Mouse (Mus musculus) intestine, postnatal 0 days (tissue): ENCODE data around the gene Hcrt. TPM values are rescaled to one million over a fixed set of nuclear protein-coding genes. Genes with fewer than 3 reads are reported as not detected.

Source experiments
- ATAC-seq: fragments of 200-750 bp; cut with Nextera tagmentation; 2 replicates; pipeline ENCODE4 v1.8.0; 2017; ENCODE audit warnings: mild to moderate bottlenecking, moderate TSS enrichment, moderate library complexity
- H3K27ac ChIP-seq: fragments of 300-500 bp; sonication (generic); 2 replicates; pipeline ENCODE4 v1.5.1; 2014; ENCODE audit warnings: mild to moderate bottlenecking, low read depth, low read length, moderate library complexity
- H3K27me3 ChIP-seq: fragments of 300-500 bp; sonication (generic); replicated peaks from 2 replicates; pipeline ENCODE4 v1.6.1; 2014; ENCODE audit warnings: low read length, mixed read lengths; ENCODE audit not compliant: control insufficient read depth, insufficient read depth
- H3K36me3 ChIP-seq: fragments of 300-500 bp; sonication (generic); 2 replicates; pipeline ENCODE4 v1.6.1; 2014; ENCODE audit warnings: mild to moderate bottlenecking, moderate library complexity; ENCODE audit not compliant: control insufficient read depth, insufficient read depth
- H3K4me1 ChIP-seq: fragments of 300-500 bp; sonication (generic); replicated peaks from 2 replicates; pipeline ENCODE4 v1.6.1; 2014; ENCODE audit warnings: antibody characterized with exemption, low read length, mixed read lengths; ENCODE audit not compliant: control insufficient read depth, insufficient read depth
- H3K4me2 ChIP-seq: fragments of 300-500 bp; sonication (generic); replicated peaks from 2 replicates; pipeline ENCODE4 v1.6.1; 2014; ENCODE audit warnings: low read depth, mild to moderate bottlenecking, moderate library complexity
- H3K4me3 ChIP-seq: fragments of 300-500 bp; sonication (generic); 2 replicates; pipeline ENCODE4 v1.5.1; 2014; ENCODE audit warnings: low read depth, low read length
- H3K9ac ChIP-seq: fragments of 300-500 bp; sonication (generic); 2 replicates; pipeline ENCODE4 v1.6.1; 2014; ENCODE audit warnings: mild to moderate bottlenecking, low read depth, low read length
- H3K9me3 ChIP-seq: fragments of 300-500 bp; sonication (generic); 2 replicates; pipeline ENCODE4 v1.6.1; 2016; ENCODE audit warnings: mixed run types; ENCODE audit not compliant: control insufficient read depth
- CTCF ChIP-seq: sonication (generic); IDR thresholded peaks from 2 replicates; pipeline ENCODE4 v1.5.1; 2016; ENCODE audit warnings: low read depth, mild to moderate bottlenecking, control low read depth, antibody characterized with exemption, moderate library complexity
- WGBS: fragments of 180-500 bp; shearing (Covaris S2); extraction: QIAGEN DNeasy Blood & Tissue Kit; methylation state at CpG from one replicate; pipeline ENCODE4 v1.1.7; 2014; 5-methylcytosine and 5-hydroxymethylcytosine counted together
- polyA plus RNA-seq: library from polyadenylated mRNA; unstranded; fragments of >200 nt; fragmentation: Nextera tagmentation; extraction: Ambion mirVana; gene quantifications from 2 replicates; pipeline ENCODE4 v1.2.1, GENCODE M21; 2015

Gene Hcrt
- polyA plus RNA-seq, 1 experiment from 2014 or later, result not detected

GRCm38 (mm10) chr11:100784286-100784685, 21.6 kb upstream of the Hcrt start:
- Histone ChIP-seq H3K36me3 (peaks cover 73% of the 10 kb centered on the region), H3K27ac (no peak overlapping the region), H3K9ac (no peak overlapping the region), H3K9me3 (no peaks in the 10 kb centered on the region), H3K4me2 (no peak overlapping the region), H3K27me3 (no peaks in the 10 kb centered on the region), H3K4me3 (no peak overlapping the region), H3K4me1 (no peaks in the 10 kb centered on the region)
- TF ChIP-seq CTCF, result no peak
- WGBS, result 91% methylated on average over 8 of the region's 8 CpGs
- ATAC-seq, result no peak

GRCm38 (mm10) chr11:100782568-100782967, 19.8 kb upstream of the Hcrt start:
- Histone ChIP-seq H3K27me3 (no peaks in the 10 kb centered on the region), H3K4me3 (no peak overlapping the region), H3K36me3 (peaks cover 62% of the 10 kb centered on the region), H3K9me3 (no peaks in the 10 kb centered on the region), H3K9ac (no peak overlapping the region), H3K4me1 (no peaks in the 10 kb centered on the region), H3K4me2 (no peak overlapping the region), H3K27ac (no peak overlapping the region)
- WGBS, result 81% methylated on average over 13 of the region's 13 CpGs
- ATAC-seq, result no peak
- TF ChIP-seq CTCF, result no peak

- H3K4me2 ChIP-seq, result no peak overlapping the region
- no peak overlapping the region for H3K9ac ChIP-seq
- ATAC-seq, result no peak
- no peak overlapping the region for H3K4me3 ChIP-seq
- H3K4me1 ChIP-seq, result no peaks in the 10 kb centered on the region
- WGBS, result 85% methylated on average over 15 of the region's 15 CpGs
- H3K27me3 ChIP-seq, result no peaks in the 10 kb centered on the region
- no peaks in the 10 kb centered on the region for H3K9me3 ChIP-seq
- peaks cover 56% of the 10 kb centered on the region for H3K36me3 ChIP-seq
- no peak for TF ChIP-seq CTCF
- no peak overlapping the region for H3K27ac ChIP-seq
These were observed 19.2 kb upstream of the Hcrt start for GRCm38 (mm10) chr11:100781763-100782475.

GRCm38 (mm10) chr11:100780247-100780646, 17.5 kb upstream of the Hcrt start:
- 86% methylated on average over 8 of the region's 8 CpGs for WGBS
- ATAC-seq, result no peak
- peaks cover 48% of the 10 kb centered on the region for H3K36me3 ChIP-seq
- no peaks in the 10 kb centered on the region for H3K4me1 ChIP-seq
- no peak for TF ChIP-seq CTCF
- no peak overlapping the region for H3K27ac ChIP-seq
- H3K4me2 ChIP-seq, result no peak overlapping the region
- H3K4me3 ChIP-seq, result no peak overlapping the region
- H3K9me3 ChIP-seq, result no peaks in the 10 kb centered on the region
- H3K9ac ChIP-seq, result no peak overlapping the region
- H3K27me3 ChIP-seq, result no peaks in the 10 kb centered on the region

GRCm38 (mm10) chr11:100778069-100778468, 15.3 kb upstream of the Hcrt start:
- no peak overlapping the region for H3K9ac ChIP-seq
- no peaks in the 10 kb centered on the region for H3K4me1 ChIP-seq
- H3K36me3 ChIP-seq, result peaks cover 32% of the 10 kb centered on the region
- H3K27me3 ChIP-seq, result no peaks in the 10 kb centered on the region
- no peak for TF ChIP-seq CTCF
- 62% methylated on average over 3 of the region's 3 CpGs for WGBS
- H3K4me2 ChIP-seq, result no peak overlapping the region
- H3K9me3 ChIP-seq, result no peaks in the 10 kb centered on the region
- H3K27ac ChIP-seq, result no peak overlapping the region
- no peak for ATAC-seq
- no peak overlapping the region for H3K4me3 ChIP-seq

GRCm38 (mm10) chr11:100775921-100776320, 13.2 kb upstream of the Hcrt start:
- Histone ChIP-seq H3K4me1 (no peaks in the 10 kb centered on the region), H3K9me3 (no peaks in the 10 kb centered on the region), H3K4me2 (no peak overlapping the region), H3K27ac (no peak overlapping the region), H3K27me3 (no peaks in the 10 kb centered on the region), H3K36me3 (peaks cover 17% of the 10 kb centered on the region), H3K4me3 (no peak overlapping the region), H3K9ac (no peak overlapping the region)
- WGBS, result 83% methylated on average over 10 of the region's 10 CpGs
- no peak for TF ChIP-seq CTCF
- ATAC-seq, result no peak
